Mouse (Mus musculus) WW6 (cell line): ENCODE results near the gene Inpp5k.
"Not testable (repeated sequence)": the region's sequence is repeated elsewhere in the genome, so short reads cannot be mapped to it uniquely, and the experiment has no call there.

Source experiments
- DNase-seq: peaks from one replicate; pipeline ENCODE4 v3.0.0-alpha.2; 2013; ENCODE audit warnings: low read depth, low spot score

Inpp5k gene

GRCm38 (mm10) chr11:75630645-75631229 is at the start of gene Inpp5k:
Gene Inpp5k, plus strand, starts transcription at chr11:75630988.
- peak; percentile 99 for DNase-seq

- no peak for DNase-seq
Observed at GRCm38 (mm10) chr11:75581495-75582149, 49.2 kb upstream of the Inpp5k start.

- DNase-seq: no peak
Observed at GRCm38 (mm10) chr11:75583521-75583920, 47.3 kb upstream of the Inpp5k start.

GRCm38 (mm10) chr11:75585061-75585460 is 45.7 kb upstream of the Inpp5k start:
- no peak for DNase-seq

- no peak for DNase-seq
Observed at GRCm38 (mm10) chr11:75585978-75586377, 44.8 kb upstream of the Inpp5k start.

GRCm38 (mm10) chr11:75586963-75587362 is 43.8 kb upstream of the Inpp5k start:
- no peak for DNase-seq

- DNase-seq: peak; percentile 88
Observed at GRCm38 (mm10) chr11:75587493-75588284, 43.1 kb upstream of the Inpp5k start, which contains the start of gene Pitpna. Gene Pitpna, plus strand, starts transcription at chr11:75588097.

GRCm38 (mm10) chr11:75588285-75588941 is 42.4 kb upstream of the Inpp5k start:
- DNase-seq: no peak

GRCm38 (mm10) chr11:75592612-75593011 is 38.2 kb upstream of the Inpp5k start:
- DNase-seq: no peak

- no peak for DNase-seq
Observed at GRCm38 (mm10) chr11:75594431-75594830, 36.4 kb upstream of the Inpp5k start.

- DNase-seq: no peak
Observed at GRCm38 (mm10) chr11:75595404-75595803, 35.4 kb upstream of the Inpp5k start.

- no peak for DNase-seq
Observed at GRCm38 (mm10) chr11:75595816-75596215, 35.0 kb upstream of the Inpp5k start.

GRCm38 (mm10) chr11:75596726-75597255 is 34.0 kb upstream of the Inpp5k start:
- no peak for DNase-seq

- DNase-seq: no peak
Observed at GRCm38 (mm10) chr11:75598004-75598403, 32.8 kb upstream of the Inpp5k start.

GRCm38 (mm10) chr11:75599802-75600201 is 31.0 kb upstream of the Inpp5k start:
- not testable (repeated sequence) for DNase-seq

- no peak for DNase-seq
Observed at GRCm38 (mm10) chr11:75604826-75605225, 26.0 kb upstream of the Inpp5k start.

- DNase-seq: no peak
Observed at GRCm38 (mm10) chr11:75605318-75605717, 25.5 kb upstream of the Inpp5k start.

GRCm38 (mm10) chr11:75608776-75609175 is 22.0 kb upstream of the Inpp5k start:
- no peak for DNase-seq

- no peak for DNase-seq
Observed at GRCm38 (mm10) chr11:75610021-75610420, 20.8 kb upstream of the Inpp5k start.

GRCm38 (mm10) chr11:75614769-75615168 is 16.0 kb upstream of the Inpp5k start:
- no peak for DNase-seq

GRCm38 (mm10) chr11:75615556-75615955 is 15.2 kb upstream of the Inpp5k start:
- no peak for DNase-seq

- DNase-seq: no peak
Observed at GRCm38 (mm10) chr11:75619133-75619532, 11.7 kb upstream of the Inpp5k start.
